Mouse (Mus musculus) inflammation-experienced regulatory T-cells, adult 6 months (primary cell): ENCODE results near the gene Sprr1a. TPM values are rescaled to one million over a fixed set of nuclear protein-coding genes. Genes with fewer than 3 reads are reported as not detected.
"Not testable (repeated sequence)": the region's sequence is repeated elsewhere in the genome, so short reads cannot be mapped to it uniquely, and the experiment has no call there.

Experiments used
- ATAC-seq: one replicate; pipeline ENCODE4 v1.8.0; 2017
- polyA plus RNA-seq, 3 experiments: library from polyadenylated mRNA; unstranded; fragments of 100-300 nt; shearing (Covaris generic); gene quantifications; one replicate each; pipeline ENCODE4 v1.2.1; 2017

Gene Sprr1a
- not detected for polyA plus RNA-seq

GRCm38 (mm10) chr3:92485863-92486262 is at the start of gene Sprr1a:
TSS of gene Sprr1a (minus strand) at chr3:92485895.
- no peak for ATAC-seq

- no peak for ATAC-seq
Measured at GRCm38 (mm10) chr3:92534411-92534810, 48.7 kb upstream of the Sprr1a start, which contains the start of gene 2310046K23Rik. TSS of gene 2310046K23Rik (minus strand) at chr3:92534511.

GRCm38 (mm10) chr3:92512325-92512724 is 26.6 kb upstream of the Sprr1a start:
- ATAC-seq = no peak

- ATAC-seq = no peak
Measured at GRCm38 (mm10) chr3:92510786-92511185, 25.1 kb upstream of the Sprr1a start.

- no peak for ATAC-seq
Measured at GRCm38 (mm10) chr3:92508185-92508584, 22.5 kb upstream of the Sprr1a start.

GRCm38 (mm10) chr3:92503528-92503927 is 17.8 kb upstream of the Sprr1a start:
- ATAC-seq = no peak

- no peak for ATAC-seq
Measured at GRCm38 (mm10) chr3:92500393-92500792, 14.7 kb upstream of the Sprr1a start, which contains the start of gene Sprr4. TSS of gene Sprr4 (minus strand) at chr3:92500493.

- ATAC-seq = not testable (repeated sequence)
Measured at GRCm38 (mm10) chr3:92490262-92490661, 4.6 kb upstream of the Sprr1a start.

GRCm38 (mm10) chr3:92486307-92486706 is 612 bp upstream of the Sprr1a start:
- ATAC-seq = no peak

- ATAC-seq = not testable (repeated sequence)
Measured at GRCm38 (mm10) chr3:92481249-92481648, 4.4 kb downstream of the Sprr1a start.

DNA sequence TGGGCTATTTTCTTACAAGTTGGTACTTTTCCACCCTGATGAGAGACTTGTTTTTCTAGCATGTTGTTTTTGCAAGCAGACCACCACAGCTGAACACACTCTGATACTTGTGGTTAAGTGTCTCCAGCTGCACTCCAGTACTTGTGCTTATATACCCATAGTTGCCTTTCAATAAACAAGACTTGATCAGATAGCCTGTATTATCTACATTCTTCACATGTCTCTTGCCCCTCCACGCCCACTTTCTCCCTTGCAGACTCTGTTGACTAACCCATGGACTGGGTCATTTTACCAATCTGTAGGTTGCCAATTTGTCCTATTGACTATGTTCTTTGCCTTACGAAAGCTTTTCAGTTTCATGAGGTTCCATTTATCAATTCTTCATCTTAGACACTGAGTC is 15.6 kb downstream of the Sprr1a start:
- no peak for ATAC-seq

- no peak for ATAC-seq
Measured at GRCm38 (mm10) chr3:92467424-92467823, 18.3 kb downstream of the Sprr1a start.

- no peak for ATAC-seq
Measured at GRCm38 (mm10) chr3:92466576-92466975, 19.1 kb downstream of the Sprr1a start.

- no peak for ATAC-seq
Measured at GRCm38 (mm10) chr3:92458620-92459019, 27.1 kb downstream of the Sprr1a start, which contains the start of gene Sprr3. TSS of gene Sprr3 (minus strand) at chr3:92458720.

DNA sequence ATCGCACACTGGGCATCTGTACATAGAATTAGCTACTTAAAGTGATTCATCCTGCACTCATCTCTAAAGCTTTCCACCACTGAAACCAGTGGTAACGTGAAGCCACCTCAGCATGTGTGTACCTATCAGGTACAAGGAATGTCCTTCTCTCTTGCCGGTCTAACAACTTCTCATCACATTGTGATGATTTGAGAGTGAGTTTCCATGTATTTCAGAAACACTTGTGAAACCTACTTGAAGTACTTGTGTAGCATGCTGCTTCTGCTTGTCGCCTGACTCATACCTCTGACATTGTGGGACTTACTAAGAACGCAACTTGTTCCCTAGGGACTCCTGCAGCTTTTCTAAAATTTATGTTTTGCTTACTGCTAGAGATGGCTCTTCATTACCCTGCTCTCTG is 30.5 kb downstream of the Sprr1a start:
- ATAC-seq = no peak

- no peak for ATAC-seq
Measured at GRCm38 (mm10) chr3:92440177-92440576, 45.5 kb downstream of the Sprr1a start.

DNA sequence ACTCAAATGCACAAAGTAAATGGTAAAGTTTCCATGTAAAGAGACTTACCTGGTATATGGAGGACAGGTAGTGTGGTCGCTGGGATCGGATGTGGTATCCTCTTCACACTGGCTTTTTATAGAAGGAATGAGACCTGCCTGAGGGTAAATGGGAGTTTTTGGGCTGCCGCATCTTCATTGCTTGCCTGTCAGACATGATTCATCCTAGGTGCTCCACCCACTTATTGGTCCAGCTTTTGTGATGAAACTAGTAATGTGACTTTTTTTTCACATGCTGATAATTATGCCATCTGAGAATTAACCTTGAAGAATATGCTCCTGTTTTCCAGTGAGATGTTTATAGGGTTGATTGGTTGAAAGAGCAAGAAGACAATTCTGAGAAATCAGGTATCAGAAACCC is 47.0 kb downstream of the Sprr1a start, which contains the start of gene Sprr1b:
Sprr1b (minus strand) TSS at position 101 of the 400 bp plus-strand sequence.
- no peak for ATAC-seq

Other genes with a start within 250 kb of the Sprr1a start
- gene Sprr2a3, start 200.5 kb downstream of the Sprr1a start, polyA plus RNA-seq = not detected
- gene Sprr2b, start 169.3 kb downstream of the Sprr1a start, polyA plus RNA-seq = not detected
- not detected for gene Sprr2d, start 146.8 kb downstream of the Sprr1a start, polyA plus RNA-seq
- not detected for gene Sprr2e, start 133.8 kb downstream of the Sprr1a start, polyA plus RNA-seq
- gene Sprr2f, start 120.7 kb downstream of the Sprr1a start, polyA plus RNA-seq = not detected
- not detected for gene Sprr2h, start 100.2 kb downstream of the Sprr1a start, polyA plus RNA-seq
- gene Sprr2i, start 77.9 kb downstream of the Sprr1a start, polyA plus RNA-seq = not detected
- gene Sprr2j-ps, start 67.8 kb downstream of the Sprr1a start, polyA plus RNA-seq = not detected
- 10 to 100 TPM in 1 of 3 experiments, 1 to 10 TPM in 2; 4.2 to 11.0 (median 7.7) TPM for gene Gm9774, start 56.5 kb downstream of the Sprr1a start, polyA plus RNA-seq
- gene Sprr2k, start 53.3 kb downstream of the Sprr1a start, polyA plus RNA-seq = not detected
- not detected for gene Sprr1b, start 47.1 kb downstream of the Sprr1a start, polyA plus RNA-seq
- gene Sprr3, start 27.2 kb downstream of the Sprr1a start, polyA plus RNA-seq = not detected
- gene Sprr4, start 14.6 kb upstream of the Sprr1a start, polyA plus RNA-seq = not detected
- not detected for gene 2310046K23Rik, start 48.6 kb upstream of the Sprr1a start, polyA plus RNA-seq
- gene Ivl, start 87.8 kb upstream of the Sprr1a start, polyA plus RNA-seq = not detected
- gene Smcp, start 103.1 kb upstream of the Sprr1a start, polyA plus RNA-seq = not detected
- not detected for gene 2210017I01Rik, start 121.6 kb upstream of the Sprr1a start, polyA plus RNA-seq
- gene Lce6a, start 135.8 kb upstream of the Sprr1a start, polyA plus RNA-seq = not detected
- gene Lce1a1, start 162.4 kb upstream of the Sprr1a start, polyA plus RNA-seq = not detected
- not detected for gene Lce1b, start 171.0 kb upstream of the Sprr1a start, polyA plus RNA-seq
- not detected for gene Lce1a2, start 184.4 kb upstream of the Sprr1a start, polyA plus RNA-seq
- not detected for gene Lce1c, start 193.4 kb upstream of the Sprr1a start, polyA plus RNA-seq
- gene Lce1d, start 201.3 kb upstream of the Sprr1a start, polyA plus RNA-seq = not detected
- not detected for gene Lce1e, start 223.2 kb upstream of the Sprr1a start, polyA plus RNA-seq
- gene Lce1f, start 234.5 kb upstream of the Sprr1a start, polyA plus RNA-seq = not detected